Mouse (Mus musculus): ENCODE measurements around the gene Dnajc12. TPM values are rescaled to one million over a fixed set of nuclear protein-coding genes. Genes with fewer than 3 reads are reported as not detected.

The Dnajc12 gene
- 5.1 TPM for polyA plus RNA-seq (2015; fragmentation: Illumina TruSeq; extraction: RNeasy Lipid Tissue Mini Kit (QIAGEN cat#74804); ENCODE audit: insufficient read depth, low replicate concordance)

DNA sequence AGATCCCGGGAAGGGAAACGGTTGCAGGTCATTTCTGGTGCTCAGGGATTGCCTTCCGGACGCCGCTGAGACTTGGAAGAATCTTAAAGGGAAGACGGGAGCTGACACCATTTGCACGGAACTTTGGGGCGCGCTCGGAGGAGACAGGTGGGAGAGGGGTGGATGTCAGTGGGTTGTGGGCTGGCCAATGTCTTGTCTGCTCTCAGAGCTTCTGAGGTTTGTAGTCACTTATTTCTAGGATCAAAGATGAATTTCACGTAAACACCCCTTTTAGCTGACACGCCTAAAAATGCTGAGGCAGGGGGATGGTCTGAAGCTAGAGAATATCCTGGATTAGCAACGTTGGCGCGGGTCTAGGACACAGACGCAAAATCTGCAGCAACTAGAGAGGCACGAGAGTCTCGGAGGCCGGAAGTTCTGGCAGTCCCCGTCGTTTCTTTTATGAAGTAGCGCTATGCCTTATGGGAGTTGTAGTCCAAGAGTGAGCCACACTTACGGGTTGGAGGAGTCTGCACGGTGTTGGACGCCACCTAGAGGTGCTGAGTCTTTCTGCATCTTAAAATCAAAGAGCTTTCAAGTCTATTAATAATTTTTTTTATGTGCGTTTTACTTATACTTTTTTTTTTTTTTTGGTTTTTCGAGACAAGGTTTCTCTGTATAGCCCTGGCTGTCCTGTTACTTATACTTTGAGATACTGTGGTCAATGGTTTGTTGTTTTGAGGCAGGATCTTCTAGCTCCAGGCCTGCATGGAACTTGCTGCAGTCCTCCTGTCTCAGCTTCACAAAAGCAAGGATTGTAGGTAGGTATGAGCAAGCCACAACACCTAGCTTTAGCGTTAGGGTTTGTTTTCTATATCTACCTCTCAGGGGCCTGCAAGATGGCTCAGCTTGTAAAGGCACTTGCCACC, at the start of gene Dnajc12:
Gene Dnajc12 (plus strand): TSS at position 72 of the 908 bp plus-strand sequence.

DNA sequence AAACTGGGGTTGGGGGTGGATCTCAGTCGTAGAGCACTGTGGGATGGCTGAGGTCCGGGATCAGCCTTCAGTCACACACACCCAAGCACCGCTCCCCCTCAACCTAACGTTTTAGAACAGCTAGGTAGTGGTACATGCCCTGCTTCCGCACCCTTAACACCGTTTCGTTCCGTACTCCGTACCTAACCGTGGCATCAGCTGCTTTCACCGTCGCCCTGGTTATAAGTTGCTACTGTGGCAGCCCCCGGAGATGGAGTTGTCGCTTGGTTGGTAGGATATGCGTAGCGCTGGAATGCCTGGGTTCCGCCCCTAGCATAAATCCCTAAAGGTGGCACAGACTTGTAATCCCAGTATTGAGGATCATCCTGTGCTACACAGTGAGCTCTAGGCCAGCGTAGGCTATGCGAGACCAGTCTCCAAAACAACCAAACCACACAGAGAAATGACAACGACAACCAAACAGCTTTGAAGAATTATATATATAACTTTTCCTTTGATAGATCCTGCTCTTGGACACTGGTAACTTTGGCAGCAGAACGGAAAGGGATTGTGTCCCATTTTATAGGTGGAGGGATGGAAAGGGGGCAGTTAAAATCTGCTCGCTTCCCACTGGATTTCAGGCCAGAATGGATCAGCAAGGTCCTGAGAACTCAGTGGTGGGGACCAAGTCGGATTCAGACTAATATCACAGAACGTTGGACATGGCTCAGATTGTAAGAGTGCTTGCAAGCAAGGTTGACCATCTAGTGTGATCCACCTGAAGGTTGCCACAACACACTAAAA, 554 bp upstream of the Dnajc12 start, which contains the start of gene Sirt1:
Gene Sirt1 (minus strand): TSS at position 207 of the 783 bp plus-strand sequence.

DNA sequence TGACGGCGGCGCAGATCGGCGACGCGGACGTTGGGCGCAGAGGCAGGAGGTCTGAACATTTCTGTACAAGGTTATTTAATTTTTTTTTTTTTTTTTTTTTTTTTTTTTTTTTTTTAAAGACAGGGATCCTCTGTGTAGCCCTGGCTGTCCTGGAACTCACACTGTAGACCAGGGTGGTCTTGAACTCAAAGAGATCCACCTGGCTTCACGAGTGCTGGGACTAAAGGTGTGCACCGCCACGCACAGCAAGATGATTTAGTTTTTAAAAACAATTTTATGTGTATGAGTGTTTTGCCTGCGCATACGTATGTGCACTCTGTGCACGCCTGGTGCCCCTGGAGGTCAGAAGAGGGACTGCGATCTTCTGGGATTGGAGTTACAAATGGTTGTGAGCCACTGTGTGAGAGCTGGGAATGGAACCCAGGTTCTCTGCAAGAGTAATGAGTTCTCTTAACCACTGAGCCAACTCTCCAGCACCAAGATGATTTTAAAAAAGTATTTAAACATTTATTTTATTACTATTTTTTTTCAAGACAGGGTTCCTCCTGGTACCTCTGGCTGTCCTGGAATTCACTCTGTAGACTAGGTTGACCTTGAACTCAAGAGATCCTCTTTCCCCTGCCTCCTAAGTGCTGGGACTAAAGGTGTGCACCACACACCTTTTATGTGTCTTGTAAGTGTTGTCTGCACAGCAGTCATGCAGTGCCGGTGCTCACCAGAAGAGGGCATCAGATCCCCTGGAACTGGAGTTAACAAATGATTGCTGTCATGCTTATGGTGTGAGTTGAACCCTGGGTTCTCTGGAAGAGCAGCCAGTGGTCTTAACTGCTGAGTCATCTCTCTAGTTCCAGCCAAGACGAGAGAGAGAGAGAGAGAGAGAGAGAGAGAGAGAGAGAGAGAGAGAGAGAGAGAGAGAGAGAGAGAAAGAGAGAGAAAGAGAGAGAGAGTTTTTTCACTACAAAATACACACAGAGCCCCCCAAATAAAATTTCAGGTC, 39.8 kb downstream of the Dnajc12 start, which contains the start of gene Gm7075:
Gene Gm7075 (minus strand): TSS at position 51 of the 997 bp plus-strand sequence.

DNA sequence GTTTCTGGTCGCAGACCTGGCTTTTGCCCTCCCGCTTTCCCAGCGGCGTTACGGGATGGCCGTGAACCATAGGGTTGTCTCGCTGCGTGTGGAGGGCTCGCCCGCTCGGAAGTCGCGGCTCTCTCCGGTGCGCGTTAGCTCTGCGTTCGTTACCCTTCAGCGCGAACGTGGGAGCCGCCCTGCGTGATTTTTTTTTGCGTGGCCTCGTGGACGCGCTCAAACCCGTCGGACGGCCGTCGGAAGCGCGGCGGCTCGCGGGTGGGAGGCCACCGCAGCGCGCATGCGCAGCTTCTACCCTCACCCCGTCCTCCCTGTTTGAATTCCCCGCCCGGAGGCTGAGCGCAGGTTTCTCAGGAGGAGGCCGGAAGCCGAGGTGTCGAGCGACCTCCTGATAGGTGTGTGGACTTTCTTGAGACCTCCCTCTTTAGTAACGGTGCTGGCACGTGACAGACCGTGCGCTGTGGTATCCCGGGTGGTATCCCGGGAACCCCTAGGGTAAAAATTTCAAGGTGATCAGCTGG, 47.6 kb downstream of the Dnajc12 start, which contains the start of gene Ctnna3:
Gene Ctnna3 (plus strand): TSS at position 314 of the 521 bp plus-strand sequence.

Other genes with a start within 250 kb of the Dnajc12 start
- not detected for gene Mypn, start 178.5 kb upstream of the Dnajc12 start, polyA plus RNA-seq (2015; fragmentation: Illumina TruSeq; extraction: RNeasy Lipid Tissue Mini Kit (QIAGEN cat#74804); ENCODE audit: insufficient read depth, low replicate concordance)
- gene Herc4, start 138.6 kb upstream of the Dnajc12 start, polyA plus RNA-seq (2015; fragmentation: Illumina TruSeq; extraction: RNeasy Lipid Tissue Mini Kit (QIAGEN cat#74804); ENCODE audit: insufficient read depth, low replicate concordance): 200 TPM
- 46.6 TPM for gene Sirt1, start 739 bp upstream of the Dnajc12 start, polyA plus RNA-seq (2015; fragmentation: Illumina TruSeq; extraction: RNeasy Lipid Tissue Mini Kit (QIAGEN cat#74804); ENCODE audit: insufficient read depth, low replicate concordance)
- gene Gm7075, start 39.3 kb downstream of the Dnajc12 start, polyA plus RNA-seq (2015; fragmentation: Illumina TruSeq; extraction: RNeasy Lipid Tissue Mini Kit (QIAGEN cat#74804); ENCODE audit: insufficient read depth, low replicate concordance): not detected
- gene Ctnna3, start 47.7 kb downstream of the Dnajc12 start, polyA plus RNA-seq (2015; fragmentation: Illumina TruSeq; extraction: RNeasy Lipid Tissue Mini Kit (QIAGEN cat#74804); ENCODE audit: insufficient read depth, low replicate concordance): 0.39 TPM